Mouse (Mus musculus) left cerebral cortex, adult 2 months (tissue): ENCODE data around the gene Rnf144a. TPM values are rescaled to one million over a fixed set of nuclear protein-coding genes. Genes with fewer than 3 reads are reported as not detected.

Source experiments
- DNase-seq, 2 experiments: peaks; one replicate each; pipeline ENCODE4 v3.0.0; 2021 to 2022; ENCODE audit warnings: low spot score in 2 of 2, mixed read lengths in 1 of 2; ENCODE audit errors: extremely low spot score in 1 of 2
- H3K27ac ChIP-seq: fragments of 200-600 bp; 2 replicates; pipeline ENCODE4 v1.8.1; 2022
- H3K4me3 ChIP-seq: fragments of 200-600 bp; 2 replicates; pipeline ENCODE4 v1.8.1; 2022
- CTCF ChIP-seq: fragments of 200-600 bp; IDR thresholded peaks from 2 replicates; pipeline ENCODE4 v1.8.1; 2022; ENCODE audit warnings: antibody characterized with exemption, mild to moderate bottlenecking, moderate library complexity
- intact Hi-C: fragments of 180-260 bp; cut with DNase I; formaldehyde crosslinking; loops from one replicate; pipeline ENCODE4 v1.15.1; 2025
- long read RNA-seq, 2 experiments: library from polyadenylated mRNA; stranded (forward); transcript quantifications; one replicate each; pipeline ENCODE4 v2.0.0; 2021; ENCODE audit warnings: borderline mapping rate in 2 of 2
- total RNA-seq, 2 experiments: library from RNA; stranded (reverse); gene quantifications; 2 replicates each; pipeline ENCODE4 v1.2.3; 2021

Rnf144a gene
- 10 to 100 TPM; 26.8 to 34.2 TPM for total RNA-seq
- long read RNA-seq, experiment 1, full-length matches to known transcripts = 8 of 19 reads
- long read RNA-seq, experiment 1, partial matches to known transcripts = 2 of 19 reads
- long read RNA-seq, experiment 1, other reads (novel, unspliced or antisense) = 9 of 19 reads
- long read RNA-seq, experiment 2, full-length matches to known transcripts = 3 of 13 reads
- long read RNA-seq, experiment 2, partial matches to known transcripts = 4 of 13 reads
- long read RNA-seq, experiment 2, other reads (novel, unspliced or antisense) = 6 of 13 reads

DNA sequence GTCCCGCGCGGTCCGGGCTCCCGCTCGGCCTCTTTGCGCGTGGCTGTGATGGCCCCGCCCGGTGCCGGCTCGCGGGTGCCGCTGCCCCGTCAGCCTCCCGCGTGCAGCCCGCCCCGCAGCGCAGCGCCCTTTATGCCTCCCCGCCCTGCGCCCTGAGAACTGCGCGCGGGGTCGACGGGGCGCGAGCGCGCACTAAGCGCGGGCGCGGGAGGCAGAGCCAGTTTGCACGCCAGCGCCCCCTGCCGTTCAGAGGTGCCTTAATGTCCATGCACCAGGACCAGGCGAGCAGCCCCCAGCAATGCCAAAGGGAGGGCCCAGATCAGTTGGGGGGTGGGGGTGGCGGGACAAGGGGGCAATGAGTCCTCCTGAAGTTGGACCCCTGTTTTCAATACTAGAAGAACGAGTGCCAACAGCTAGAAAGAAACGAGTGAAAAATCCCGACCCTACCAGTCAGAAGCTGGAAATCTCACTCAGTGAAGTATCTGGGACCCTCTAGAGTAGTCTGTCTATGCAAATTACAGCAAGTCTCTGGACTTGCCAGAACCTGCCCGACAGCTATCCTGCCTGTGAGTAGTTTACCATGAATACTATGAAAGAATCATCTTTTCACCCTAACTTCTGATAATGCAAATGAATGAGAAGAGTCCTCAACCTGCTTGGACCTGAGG lies at the start of gene Rnf144a:
Rnf144a (minus strand) TSS at position 151 of the 668 bp plus-strand sequence.
- Histone ChIP-seq H3K4me3 (peak within 1 kb of the TSS; percentile 90), H3K27ac (peak within 1 kb of the TSS; percentile 94)
- intact Hi-C loops = loop anchor here (2.0 kb wide), 2 partner anchors 38 to 100 kb away; no protein-coding TSS in a partner anchor
- DNase-seq = peak; percentile 90 to 95
- peak; percentile 73 for TF ChIP-seq CTCF

DNA sequence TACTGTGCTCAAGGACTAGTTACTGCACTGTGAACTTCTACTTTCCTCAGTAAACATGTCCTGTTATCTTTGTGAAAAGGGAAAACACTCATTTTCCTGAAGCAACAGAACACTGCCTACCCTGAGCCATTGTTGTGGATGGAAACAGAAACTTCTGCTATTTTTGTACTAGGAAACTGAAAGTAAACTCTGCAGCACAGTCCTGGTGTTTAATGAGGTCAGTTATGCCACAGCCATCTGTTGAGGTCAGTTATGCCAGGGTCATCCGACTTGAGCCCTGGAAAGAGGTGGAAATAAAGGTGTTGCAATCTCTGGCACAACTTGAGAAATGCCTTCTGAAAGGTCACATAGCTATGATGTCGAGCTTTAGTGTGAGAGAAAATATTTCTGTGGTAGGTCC lies 45.0 kb upstream of the Rnf144a start:
- intact Hi-C loops = no loop called here
- Histone ChIP-seq H3K27ac (no peak overlapping the region), H3K4me3 (no peak overlapping the region)
- TF ChIP-seq CTCF = no peak
- DNase-seq = no peak

DNA sequence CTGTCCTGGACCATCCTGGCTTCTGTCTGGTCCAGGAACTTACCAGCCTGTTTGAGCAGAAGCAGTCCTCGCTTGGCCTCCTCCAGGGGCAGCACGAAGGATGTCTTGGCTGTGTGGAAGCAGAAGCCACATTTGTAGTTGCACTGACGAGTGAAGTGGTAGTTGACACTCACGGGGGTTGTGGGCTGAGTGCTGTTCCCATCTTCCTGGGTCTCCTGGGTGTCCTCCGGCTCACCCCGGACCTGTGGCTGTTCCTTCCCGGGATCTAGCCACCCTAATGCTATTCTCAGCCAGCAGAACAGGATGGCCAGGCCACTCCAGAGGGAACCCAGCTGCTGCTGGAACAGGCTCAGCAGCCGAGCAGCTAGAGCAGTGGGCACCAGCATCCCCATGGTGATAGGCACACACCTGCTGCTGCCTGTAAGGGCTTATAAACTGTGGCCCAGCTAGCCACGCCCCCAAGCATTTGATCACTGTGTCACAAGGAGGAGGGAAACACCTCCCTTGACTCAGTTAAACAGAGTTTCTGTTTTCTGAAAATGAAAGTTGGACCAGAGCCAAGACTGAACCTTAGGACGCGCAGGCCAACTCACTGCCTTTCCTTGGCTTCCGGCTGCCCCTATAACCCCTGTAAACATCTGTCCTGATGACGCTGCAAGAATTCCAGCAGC lies 41.1 kb upstream of the Rnf144a start, which contains the start of gene Rsad2:
Rsad2 (minus strand) TSS at position 425 of the 671 bp plus-strand sequence.
- intact Hi-C loops = no loop called here
- Histone ChIP-seq H3K27ac (no peak within 1 kb of the TSS), H3K4me3 (peak within 1 kb of the TSS; percentile 28)
- TF ChIP-seq CTCF = no peak
- DNase-seq = peak; percentile 15 to 22

DNA sequence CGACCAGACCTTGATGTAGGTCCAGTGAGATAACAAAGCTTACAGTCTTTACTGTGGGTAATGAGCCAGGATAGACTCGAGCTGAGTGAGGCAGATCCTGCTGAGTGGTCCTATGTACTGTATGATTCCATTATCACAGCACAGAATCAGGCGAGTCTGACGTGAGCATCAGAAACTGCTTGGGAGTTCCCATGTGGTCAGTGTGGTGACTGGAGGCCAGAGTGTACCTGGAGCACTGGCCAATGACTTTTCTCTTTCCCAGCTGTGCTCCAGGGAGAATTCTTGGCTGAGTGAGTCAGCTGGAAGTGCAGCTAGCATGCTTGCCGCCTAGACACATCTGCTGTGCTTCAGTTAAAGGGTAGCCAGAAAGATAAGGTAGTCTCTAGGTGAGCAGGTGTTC lies 39.6 kb upstream of the Rnf144a start:
- no peak overlapping the region for H3K27ac ChIP-seq
- intact Hi-C loops = no loop called here
- TF ChIP-seq CTCF = no peak
- no peak for DNase-seq
- H3K4me3 ChIP-seq = no peak overlapping the region

DNA sequence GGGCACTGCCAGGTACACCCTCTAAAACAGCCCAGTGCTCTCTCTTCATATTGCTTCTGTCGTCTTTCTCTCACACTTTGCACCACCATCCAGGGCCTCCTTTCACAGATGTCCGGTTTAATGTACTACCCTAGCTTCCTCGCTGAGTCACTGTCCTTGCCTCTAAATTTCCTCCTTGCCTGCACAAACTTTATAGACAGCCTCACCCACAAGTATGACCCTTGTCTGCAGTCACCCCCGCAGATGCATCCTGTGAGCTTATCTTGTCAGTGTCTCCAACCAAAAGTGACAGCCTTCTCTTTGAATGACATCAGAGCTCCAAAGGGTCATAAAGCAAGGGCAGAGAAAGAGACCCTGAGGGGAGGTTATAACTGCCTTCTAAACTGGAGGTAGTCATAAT lies 37.9 kb upstream of the Rnf144a start:
- intact Hi-C loops = no loop called here
- no peak overlapping the region for H3K4me3 ChIP-seq
- DNase-seq = no peak
- no peak for TF ChIP-seq CTCF
- H3K27ac ChIP-seq = no peak overlapping the region

DNA sequence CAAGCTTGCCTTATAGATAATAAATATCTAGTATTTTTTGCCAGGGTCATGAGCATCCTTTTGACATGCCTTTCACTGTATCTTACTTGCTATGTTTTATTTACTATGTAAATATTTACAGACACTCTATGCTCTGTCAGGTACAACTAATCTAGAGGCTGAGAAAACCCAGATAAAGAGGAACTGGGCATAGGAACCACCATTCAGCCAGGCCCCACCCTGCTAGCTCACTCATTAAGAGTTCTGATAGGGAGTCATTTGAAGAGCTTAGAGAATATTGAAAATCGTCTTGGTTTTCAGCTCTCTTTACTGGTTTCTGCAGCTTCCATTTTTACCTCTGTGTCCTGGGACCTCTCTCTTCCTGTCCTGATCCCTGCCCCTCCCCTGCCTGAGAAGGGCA lies 36.1 kb upstream of the Rnf144a start:
- no peak for TF ChIP-seq CTCF
- DNase-seq = no peak
- intact Hi-C loops = no loop called here
- Histone ChIP-seq H3K27ac (no peak overlapping the region), H3K4me3 (no peak overlapping the region)

DNA sequence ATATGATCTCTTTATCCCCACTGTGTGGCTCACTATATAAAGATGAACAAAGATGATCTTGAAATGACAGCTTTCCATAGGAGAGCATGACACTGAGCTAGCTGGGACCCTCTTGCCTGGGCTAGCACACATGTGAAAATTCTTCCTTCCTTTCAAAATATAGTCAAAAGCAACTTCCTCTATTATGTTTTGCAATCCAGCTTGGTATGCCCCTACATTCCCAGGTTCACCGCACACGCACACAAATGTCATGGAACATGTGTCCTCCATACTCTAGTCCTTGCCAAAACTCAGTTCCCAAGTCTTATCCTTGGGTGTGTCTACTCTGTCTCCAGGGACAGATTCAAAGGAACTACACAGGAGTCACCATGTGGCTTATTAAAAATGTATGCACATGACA lies 34.4 kb upstream of the Rnf144a start:
- no peak for TF ChIP-seq CTCF
- DNase-seq = no peak
- intact Hi-C loops = no loop called here
- H3K4me3 ChIP-seq = no peak overlapping the region
- H3K27ac ChIP-seq = no peak overlapping the region

DNA sequence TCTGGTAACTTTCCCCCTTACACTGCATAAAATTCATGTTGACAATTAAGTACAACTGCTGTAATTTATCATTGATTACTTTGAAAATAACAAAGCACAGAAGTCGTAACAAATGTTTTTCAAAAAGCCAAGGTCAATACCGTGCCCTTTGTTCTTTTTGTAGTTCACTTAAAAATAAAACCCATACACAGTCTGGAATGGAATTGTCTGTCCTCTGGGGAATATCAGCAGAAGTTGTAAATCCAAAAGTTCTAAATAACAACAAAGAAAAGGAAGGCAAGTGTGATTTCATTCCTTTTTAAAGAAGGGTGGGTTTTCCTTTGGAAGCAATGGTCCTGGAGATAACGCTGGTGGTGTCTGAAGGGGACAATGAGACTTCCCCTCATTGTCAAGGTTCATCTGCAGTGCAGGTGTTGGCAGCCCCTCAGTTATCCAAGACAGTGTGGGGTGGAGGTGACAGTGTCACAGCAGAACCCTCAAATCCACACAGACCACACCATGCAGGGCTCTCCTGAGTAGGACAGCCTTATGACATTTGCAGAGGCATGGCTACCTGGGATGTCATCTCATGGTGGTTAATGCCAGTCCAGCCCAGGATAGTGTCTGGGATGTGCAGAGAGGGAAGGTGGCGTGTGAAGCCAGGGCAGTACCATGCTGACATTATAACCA lies 31.5 kb upstream of the Rnf144a start:
- no peak for TF ChIP-seq CTCF
- intact Hi-C loops = no loop called here
- H3K27ac ChIP-seq = no peak overlapping the region

DNA sequence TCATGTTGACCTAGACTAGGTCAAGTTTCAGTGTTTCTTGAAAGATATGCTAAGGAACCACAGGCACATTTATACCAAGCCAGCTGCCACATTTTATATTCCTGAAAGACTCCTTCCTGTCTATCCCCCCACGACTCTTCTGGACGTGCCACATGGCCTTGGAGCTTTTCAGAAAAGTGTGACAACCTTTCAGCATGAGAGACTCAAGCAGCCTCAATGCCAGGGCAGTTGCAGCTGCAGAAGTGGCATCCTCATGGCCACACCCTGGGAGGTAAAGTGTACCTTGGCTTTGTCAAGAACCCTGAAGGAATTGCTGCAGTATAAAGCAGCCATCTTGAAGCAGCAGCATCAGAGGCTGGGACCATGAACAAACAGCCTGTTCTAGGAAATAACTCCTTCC lies 29.5 kb upstream of the Rnf144a start:
- no peak for DNase-seq
- no peak for TF ChIP-seq CTCF
- Histone ChIP-seq H3K4me3 (no peak overlapping the region), H3K27ac (no peak overlapping the region)
- intact Hi-C loops = no loop called here

More for the DNA sequence above, 31.5 kb upstream of the Rnf144a start:
- H3K4me3 ChIP-seq = no peak overlapping the region
- no peak for DNase-seq

DNA sequence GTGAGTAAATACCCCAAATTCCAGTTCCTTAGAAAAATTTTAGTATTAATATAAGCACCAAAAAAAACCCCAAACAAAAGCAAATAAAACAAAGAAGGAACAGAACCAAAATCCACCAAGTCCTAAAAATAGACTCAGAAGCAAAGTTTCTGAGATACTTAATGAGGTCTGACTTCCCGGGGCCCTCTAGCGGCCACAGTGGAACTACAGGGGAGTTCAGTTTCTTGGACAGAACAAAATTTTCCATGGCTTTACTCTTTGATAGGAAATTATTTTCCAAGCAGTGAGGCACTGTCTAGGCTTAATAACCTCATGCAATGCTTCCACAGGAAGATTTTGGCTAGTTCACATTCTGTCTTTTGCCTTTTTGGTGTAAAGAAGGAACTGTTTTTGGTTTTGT lies 29.0 kb upstream of the Rnf144a start:
- peak; percentile 98 for TF ChIP-seq CTCF
- intact Hi-C loops = no loop called here
- peak; percentile 69 to 77 for DNase-seq
- Histone ChIP-seq H3K27ac (no peak overlapping the region), H3K4me3 (no peak overlapping the region)

DNA sequence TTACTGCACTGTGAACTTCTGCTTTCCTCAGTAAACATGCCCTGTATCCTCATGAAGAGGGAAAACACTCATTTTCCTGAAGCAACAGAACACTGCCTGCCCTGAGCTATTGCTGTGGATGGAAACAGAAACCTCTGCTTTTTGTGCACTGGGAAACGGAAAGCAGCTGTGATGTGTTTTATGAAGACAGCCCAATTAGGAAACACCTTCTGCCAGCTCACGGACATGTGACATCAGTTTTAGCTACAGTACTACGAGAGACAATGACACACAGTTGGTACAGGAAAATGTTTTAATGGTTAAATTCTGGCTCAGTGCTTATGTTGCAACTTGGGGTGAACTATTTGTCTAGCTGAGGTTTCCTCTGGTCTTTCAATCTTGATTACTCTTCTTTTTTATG lies 24.3 kb upstream of the Rnf144a start:
- TF ChIP-seq CTCF = no peak
- DNase-seq = no peak
- Histone ChIP-seq H3K27ac (no peak overlapping the region), H3K4me3 (no peak overlapping the region)
- intact Hi-C loops = no loop called here

DNA sequence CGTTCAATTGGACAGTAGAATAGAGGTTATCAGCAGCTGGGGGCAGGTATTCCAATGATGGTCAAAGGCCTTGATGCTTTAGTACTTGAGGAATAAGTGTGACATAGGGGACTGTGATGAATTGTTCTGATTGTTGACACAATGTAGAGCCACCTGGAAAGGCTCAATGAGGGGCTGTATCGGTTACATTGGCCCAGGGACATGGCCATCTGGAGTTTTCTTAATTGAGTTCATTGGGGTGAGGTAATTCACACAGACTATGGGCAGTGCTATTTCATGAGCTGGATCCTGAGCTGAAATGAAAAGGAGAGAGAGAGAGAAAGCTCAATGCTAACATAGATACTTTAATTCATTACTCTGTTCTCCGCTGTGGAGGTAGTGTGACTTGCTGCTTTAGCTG lies 22.9 kb upstream of the Rnf144a start:
- DNase-seq = no peak
- TF ChIP-seq CTCF = no peak
- H3K27ac ChIP-seq = no peak overlapping the region
- intact Hi-C loops = no loop called here
- no peak overlapping the region for H3K4me3 ChIP-seq
